Mouse (Mus musculus): ENCODE data around the gene Wdr81.

DNA sequence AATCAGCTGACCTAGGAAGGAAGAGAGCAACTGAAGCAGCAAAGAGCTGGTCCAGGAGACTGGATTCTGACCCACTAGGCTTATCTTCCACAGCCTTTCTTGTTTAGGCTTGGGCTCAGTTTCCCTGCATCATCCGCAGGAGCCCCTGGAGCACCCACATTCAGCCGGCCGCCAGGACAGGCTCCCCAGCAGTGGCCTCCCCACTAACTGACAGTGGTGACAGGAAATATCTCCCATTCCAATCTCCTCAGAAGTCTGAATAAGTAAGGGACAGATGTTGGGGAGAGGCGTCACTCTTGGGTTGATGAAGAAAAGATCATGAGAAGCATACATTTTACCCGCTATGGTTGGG is 5.2 kb upstream of the Wdr81 start:
- TF ChIP-seq CTCF (IDR thresholded peaks at IDR 0.05; ENCODE audit: extremely low read depth, insufficient read depth, low read length) (no peak), POLR2A (IDR thresholded peaks at IDR 0.05; ENCODE audit: extremely low read depth, insufficient read depth, low read length) (no peak)

Measured in cortical plate, adult 2 months (tissue).